Mouse (Mus musculus): ENCODE measurements around the gene Il1r2.

Gene Il1r2

DNA sequence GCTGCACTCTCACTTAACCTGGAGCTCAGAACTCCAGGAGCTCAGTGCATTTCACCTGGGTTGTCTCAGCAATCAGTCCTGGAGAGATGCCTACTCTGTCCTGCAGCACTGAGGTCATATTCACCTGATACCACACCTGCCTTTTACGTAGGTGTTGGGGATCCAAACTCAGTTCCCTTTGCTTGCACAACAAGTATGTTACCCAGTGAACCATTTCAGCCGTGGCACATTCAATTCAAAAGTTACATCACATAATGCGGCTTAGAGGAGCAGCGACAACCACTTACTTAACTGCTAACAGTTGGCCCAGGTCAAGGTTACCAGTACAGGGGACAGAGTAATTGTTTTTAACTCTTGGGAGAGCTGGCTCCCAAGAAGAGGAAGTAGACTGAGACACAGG lies 58.8 kb downstream of the Il1r2 start:
- DNase-seq (ENCODE audit: low read depth), result no peak

- no peak for DNase-seq (ENCODE audit: low read depth)
These were observed 59.7 kb downstream of the Il1r2 start for GRCm38 (mm10) chr1:40133567-40133966.

GRCm38 (mm10) chr1:40139798-40140532 lies 66.1 kb downstream of the Il1r2 start:
- DNase-seq (ENCODE audit: low read depth), result no peak

DNA sequence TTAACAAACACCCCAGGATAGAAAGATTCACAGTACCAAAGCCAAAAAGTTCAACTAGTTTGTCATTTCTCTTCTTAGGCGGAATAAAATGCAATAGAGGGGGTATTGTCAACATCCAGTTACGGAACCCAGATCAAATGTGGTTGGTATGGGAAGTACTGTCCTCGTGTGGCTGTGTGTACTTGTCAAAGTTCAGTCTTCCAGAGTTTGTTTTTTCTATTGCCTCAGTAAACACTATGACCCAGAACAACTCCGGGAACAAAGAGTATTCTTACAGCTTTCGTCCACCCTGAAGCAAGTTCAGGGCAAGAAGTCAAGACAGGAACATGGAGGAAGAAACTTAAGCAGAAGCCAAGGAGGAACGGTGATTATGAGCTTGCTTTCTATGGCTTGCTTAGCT lies 82.2 kb downstream of the Il1r2 start:
- no peak for DNase-seq (ENCODE audit: low read depth)

- DNase-seq (ENCODE audit: low read depth), result no peak
These were observed 89.5 kb downstream of the Il1r2 start for GRCm38 (mm10) chr1:40163329-40163917.

DNA sequence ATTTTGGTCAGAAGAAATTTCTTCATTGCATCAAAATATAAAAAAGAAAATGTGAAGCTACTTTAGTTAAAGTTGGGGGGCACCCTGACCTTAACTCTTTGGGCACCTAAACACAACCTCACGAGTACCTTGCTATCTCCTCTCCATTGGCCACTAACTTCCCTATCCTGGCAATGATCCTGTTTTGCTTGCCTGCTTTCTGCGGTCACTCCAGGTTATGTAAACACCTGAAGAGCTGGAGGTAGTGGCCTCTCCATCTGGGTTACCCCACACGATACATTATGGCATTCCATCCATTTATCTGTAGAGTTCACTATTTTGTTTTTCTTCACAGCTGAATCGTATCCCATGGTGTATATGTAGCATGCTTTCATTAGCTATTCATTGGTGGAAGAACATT lies 90.5 kb downstream of the Il1r2 start:
- no peak for DNase-seq (ENCODE audit: low read depth)

DNA sequence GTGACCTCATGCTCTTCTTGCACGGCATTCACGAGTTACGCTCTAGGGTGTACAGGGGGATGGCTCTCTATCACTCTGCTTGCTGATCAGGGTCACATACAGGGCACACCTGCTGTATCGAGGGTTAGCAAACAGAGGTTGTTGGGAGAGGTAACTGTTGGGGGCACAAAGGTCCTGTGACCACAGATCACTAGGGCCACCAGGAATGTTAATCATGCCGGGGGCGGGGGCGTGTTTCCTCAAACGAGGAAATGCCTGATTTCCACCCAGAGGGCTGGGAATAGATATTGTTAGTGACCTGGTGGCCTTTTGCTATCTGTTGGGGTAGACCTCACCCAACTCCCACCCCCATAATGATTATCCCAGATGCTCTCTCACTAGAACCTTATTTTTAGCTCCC lies 93.7 kb downstream of the Il1r2 start:
- DNase-seq (ENCODE audit: low read depth), result no peak

- no peak for DNase-seq (ENCODE audit: low read depth)
These were observed 98.0 kb downstream of the Il1r2 start for GRCm38 (mm10) chr1:40171878-40172277.

GRCm38 (mm10) chr1:40174146-40174545 lies 100.3 kb downstream of the Il1r2 start:
- DNase-seq (ENCODE audit: low read depth), result no peak
